In genomic region chr5:148073461-148073860, GRCm38 (mm10) we compare ENCODE assay signal across 15 mouse cellular contexts.
DNase-seq lines count a peak whose midpoint lies in the region; ATAC-seq and TF ChIP-seq lines count a peak whose summit lies in the region.
"Had no signal": no experiment of that assay in that cellular context is flagged by ENCODE, and none has a peak within 500 bp of the region (broad histone marks: within the 10 kb centered on the region; RNA-seq: fewer than 3 reads in every experiment).

No protein-coding gene starts in this region.

- no peaks in the 10 kb centered on the region for H3K36me3 ChIP-seq in kidney, postnatal 0 days (ENCODE audit: insufficient read depth, low read length)
- H3K36me3 ChIP-seq in midbrain, postnatal 0 days (ENCODE audit: insufficient read depth, low read length) = no peaks in the 10 kb centered on the region
- no peaks in the 10 kb centered on the region for H3K36me3 ChIP-seq in midbrain, embryonic 16.5 days (ENCODE audit: control insufficient read depth, insufficient read depth, low read length)
- H3K36me3 ChIP-seq: heart, embryonic 12.5 days; intestine, embryonic 15.5 days; limb, embryonic 13.5 days had no signal

- no peak overlapping the region for H3K27ac ChIP-seq in cerebellum, adult 2 months (ENCODE audit: insufficient read depth, low read length)
- H3K27ac ChIP-seq in kidney, postnatal 0 days = no peak overlapping the region
- H3K27ac ChIP-seq in midbrain, postnatal 0 days (ENCODE audit: low read depth, low read length) = no peak overlapping the region
- H3K27ac ChIP-seq in midbrain, embryonic 16.5 days (ENCODE audit: low read length) = no peak overlapping the region
- H3K27ac ChIP-seq: intestine, embryonic 15.5 days; limb, embryonic 13.5 days had no signal

- ATAC-seq in kidney, postnatal 0 days (replicated peaks; ENCODE audit: low FRiP score, low read depth) = no peak
- no peak for ATAC-seq in midbrain, postnatal 0 days (ENCODE audit: low FRiP score)
- ATAC-seq in midbrain, embryonic 16.5 days = no peak
- ATAC-seq: intestine, embryonic 15.5 days had no signal

- H3K9ac ChIP-seq in kidney, postnatal 0 days (ENCODE audit: low read depth, low read length) = no peak overlapping the region
- H3K9ac ChIP-seq in midbrain, postnatal 0 days (replicated peaks; ENCODE audit: low read length, poor library complexity, severe bottlenecking) = no peak overlapping the region
- H3K9ac ChIP-seq in midbrain, embryonic 16.5 days (ENCODE audit: low read depth, low read length) = no peak overlapping the region
- H3K9ac ChIP-seq: heart, embryonic 12.5 days; intestine, embryonic 15.5 days; limb, embryonic 13.5 days had no signal

- no peak overlapping the region for H3K4me3 ChIP-seq in cerebellum, adult 2 months (replicated peaks; ENCODE audit: insufficient read depth, low read depth, low read length)
- H3K4me3 ChIP-seq in kidney, postnatal 0 days (replicated peaks; ENCODE audit: low read depth, low read length) = no peak overlapping the region
- H3K4me3 ChIP-seq in midbrain, postnatal 0 days (ENCODE audit: low read depth, low read length) = no peak overlapping the region
- no peak overlapping the region for H3K4me3 ChIP-seq in midbrain, embryonic 16.5 days (ENCODE audit: low read depth, low read length)
- H3K4me3 ChIP-seq: heart, embryonic 12.5 days; intestine, embryonic 15.5 days; limb, embryonic 13.5 days had no signal

- no peaks in the 10 kb centered on the region for H3K27me3 ChIP-seq in cerebellum, adult 2 months (ENCODE audit: control insufficient read depth, insufficient read depth, low read length)
- H3K27me3 ChIP-seq in kidney, postnatal 0 days (ENCODE audit: insufficient read depth, low read length) = no peaks in the 10 kb centered on the region
- no peaks in the 10 kb centered on the region for H3K27me3 ChIP-seq in midbrain, postnatal 0 days (ENCODE audit: insufficient read depth, low read length)
- H3K27me3 ChIP-seq in midbrain, embryonic 16.5 days (ENCODE audit: control insufficient read depth, insufficient read depth, low read depth, low read length) = no peaks in the 10 kb centered on the region
- H3K27me3 ChIP-seq: CH12.LX; heart, embryonic 12.5 days; intestine, embryonic 15.5 days; limb, embryonic 13.5 days had no signal

- TF ChIP-seq CTCF in cerebellum, adult 2 months (IDR thresholded peaks at IDR 0.05; ENCODE audit: borderline replicate concordance, insufficient read depth, low read depth, low read length) = peak; percentile 54; the same call in 1 of the 2 replicates
- peak; percentile 12; the same call in 1 of the 2 replicates for TF ChIP-seq CTCF in kidney, postnatal 0 days (IDR thresholded peaks at IDR 0.05; ENCODE audit: low read depth)
- TF ChIP-seq CTCF in midbrain, postnatal 0 days (IDR thresholded peaks at IDR 0.05) = peak; percentile 57

- WGBS in cerebellum, adult 2 months = 95% methylated on average over 5 of the region's 5 CpGs
- WGBS in kidney, postnatal 0 days = 93% methylated on average over 5 of the region's 5 CpGs
- 95% methylated on average over 5 of the region's 5 CpGs for WGBS in midbrain, postnatal 0 days
- 95% methylated on average over 5 of the region's 5 CpGs for WGBS in midbrain, embryonic 16.5 days

- no peaks in the 10 kb centered on the region for H3K9me3 ChIP-seq in kidney, postnatal 0 days (replicated peaks; ENCODE audit: low read length)
- no peaks in the 10 kb centered on the region for H3K9me3 ChIP-seq in midbrain, postnatal 0 days (ENCODE audit: low read length)
- no peaks in the 10 kb centered on the region for H3K9me3 ChIP-seq in midbrain, embryonic 16.5 days (replicated peaks; ENCODE audit: control insufficient read depth, low read length, poor library complexity, severe bottlenecking)
- H3K9me3 ChIP-seq: intestine, embryonic 15.5 days; limb, embryonic 13.5 days had no signal

- no peak for TF ChIP-seq POLR2A in cerebellum, adult 2 months (IDR thresholded peaks at IDR 0.05; ENCODE audit: borderline replicate concordance, insufficient read depth, low read length)

- no peak overlapping the region for H3K4me2 ChIP-seq in kidney, postnatal 0 days (ENCODE audit: low read length)
- no peak overlapping the region for H3K4me2 ChIP-seq in midbrain, postnatal 0 days (ENCODE audit: low read depth, low read length, poor library complexity, severe bottlenecking)
- H3K4me2 ChIP-seq in midbrain, embryonic 16.5 days (ENCODE audit: low read length) = no peak overlapping the region
- H3K4me2 ChIP-seq: heart, embryonic 12.5 days; intestine, embryonic 15.5 days; limb, embryonic 13.5 days had no signal

- no peak for DNase-seq in cerebellum, adult 2 months
- no peak for DNase-seq in cerebellum, postnatal 4 days (ENCODE audit: low spot score in 2 of 2)
- no peak for DNase-seq in kidney, postnatal 0 days (ENCODE audit: low spot score)
- no peak for DNase-seq in kidney, adult 8-10 months
- DNase-seq in midbrain, postnatal 0 days (ENCODE audit: low spot score) = no peak
- DNase-seq in layer of hippocampus, postnatal 10 days (ENCODE audit: low spot score in 2 of 2) = no peak
- DNase-seq in ovary, postnatal 36 days (ENCODE audit: low spot score) = no peak
- DNase-seq: adrenal gland, postnatal 25 days; gastrocnemius, postnatal 25 days; thymus, postnatal 14 days had no signal

- peaks cover 4% of the 10 kb centered on the region; the same call in 1 of the 2 replicates for H3K4me1 ChIP-seq in cerebellum, adult 2 months (ENCODE audit: control insufficient read depth, insufficient read depth, low read length)
- no peaks in the 10 kb centered on the region for H3K4me1 ChIP-seq in kidney, postnatal 0 days (replicated peaks; ENCODE audit: insufficient read depth, low read length)
- peaks cover 3% of the 10 kb centered on the region; the same call in 1 of the 2 replicates for H3K4me1 ChIP-seq in midbrain, postnatal 0 days (ENCODE audit: insufficient read depth, low read length)
- peaks cover 4% of the 10 kb centered on the region for H3K4me1 ChIP-seq in midbrain, embryonic 16.5 days (ENCODE audit: control insufficient read depth, insufficient read depth, low read length)
- H3K4me1 ChIP-seq: heart, embryonic 12.5 days; intestine, embryonic 15.5 days; limb, embryonic 13.5 days had no signal
